Mouse (Mus musculus) adrenal gland, adult 18-20 months (tissue): ENCODE measurements around the gene Arhgef18. TPM values are rescaled to one million over a fixed set of nuclear protein-coding genes. Genes with fewer than 3 reads are reported as not detected.

Experiments used
- DNase-seq, 2 experiments: peaks; one replicate each; pipeline ENCODE4 v3.0.0; 2021 to 2022; ENCODE audit warnings: low spot score in 2 of 2
- total RNA-seq, 2 experiments: library from RNA; stranded (reverse); gene quantifications; 1 replicate in 1 of 2; 2 replicates in 1 of 2; pipeline ENCODE4 v1.2.3; 2021

Gene Arhgef18
- total RNA-seq, 2 experiments from 2014 or later: 31.0 to 34.2 TPM

DNA sequence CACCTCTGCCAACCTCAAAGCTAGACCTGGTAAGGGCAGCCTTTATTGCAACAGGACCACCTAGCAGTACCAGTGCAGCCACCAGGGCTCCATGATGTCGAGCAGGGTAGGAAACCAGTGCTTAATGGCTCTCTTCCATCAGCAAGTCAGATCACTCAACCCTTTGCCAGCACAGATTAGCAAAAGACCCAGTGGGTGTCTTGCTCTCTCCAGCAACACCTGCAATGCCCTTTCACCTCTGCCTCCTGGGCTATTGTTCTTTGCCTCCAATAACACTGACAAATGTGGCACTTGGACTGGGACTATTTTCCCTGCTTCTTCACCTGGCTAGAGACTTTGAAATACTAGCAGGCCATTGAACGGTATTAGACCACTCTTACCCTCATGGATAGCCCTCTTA lies 56.4 kb downstream of the Arhgef18 start:
- no peak for DNase-seq

DNA sequence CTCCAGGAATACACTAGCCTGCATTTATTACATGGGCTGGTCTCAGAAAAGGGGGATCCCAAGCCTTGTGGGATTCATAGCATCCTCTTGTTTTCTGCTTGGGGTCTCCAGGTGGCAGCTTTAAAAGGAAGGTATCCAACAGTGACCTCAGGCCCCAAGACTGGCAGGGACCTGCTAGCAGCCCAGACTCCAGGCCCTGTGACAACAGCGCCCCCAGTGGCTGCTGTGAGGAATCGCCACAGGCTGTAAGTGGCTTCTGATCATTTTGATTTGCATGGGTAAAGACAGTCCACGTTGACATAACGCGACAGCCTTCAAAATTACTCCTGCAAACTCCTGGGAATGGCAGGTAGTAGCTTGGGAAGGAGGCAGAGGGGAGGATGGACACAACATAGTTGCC lies 57.9 kb downstream of the Arhgef18 start:
- peak; percentile 61 to 69 for DNase-seq

DNA sequence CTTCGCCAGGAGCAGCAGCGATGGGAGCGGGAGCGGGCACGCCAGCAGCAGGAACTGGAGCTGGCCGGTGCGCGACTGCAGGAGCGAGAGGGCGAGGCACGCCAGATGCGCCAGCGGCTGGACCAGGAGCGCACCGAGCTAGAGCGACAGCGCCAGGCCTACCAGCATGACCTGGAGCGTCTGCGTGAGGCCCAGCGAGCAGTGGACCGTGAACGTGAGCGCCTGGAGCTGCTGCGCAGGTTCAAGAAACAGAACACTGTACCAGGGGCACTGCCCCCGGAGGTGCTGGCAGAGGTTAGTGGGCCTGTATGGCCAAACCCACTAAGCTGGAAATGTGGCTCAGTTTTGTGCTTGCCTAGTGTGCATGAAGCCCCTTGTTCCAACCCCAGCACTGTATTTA lies 59.2 kb downstream of the Arhgef18 start:
- DNase-seq: no peak

DNA sequence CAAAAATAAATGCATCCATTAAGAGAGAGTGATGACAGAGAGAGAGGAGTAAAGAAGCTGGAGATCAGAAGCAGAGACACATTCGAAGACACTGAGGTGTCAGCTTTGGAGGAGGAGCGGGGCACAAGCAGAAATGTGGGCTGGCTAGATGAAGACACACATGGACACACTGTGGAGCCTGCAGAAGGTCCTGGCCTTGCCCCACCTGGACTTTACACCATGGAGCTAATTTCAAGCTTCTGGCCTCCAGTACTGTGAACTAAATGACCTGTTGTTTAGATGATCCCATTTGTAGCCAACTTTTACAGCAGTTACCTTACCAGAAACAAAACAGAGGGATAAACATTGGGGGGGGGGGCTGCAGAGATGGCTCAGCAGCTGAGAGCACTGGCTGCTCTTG lies 70.4 kb downstream of the Arhgef18 start:
- DNase-seq: no peak

DNA sequence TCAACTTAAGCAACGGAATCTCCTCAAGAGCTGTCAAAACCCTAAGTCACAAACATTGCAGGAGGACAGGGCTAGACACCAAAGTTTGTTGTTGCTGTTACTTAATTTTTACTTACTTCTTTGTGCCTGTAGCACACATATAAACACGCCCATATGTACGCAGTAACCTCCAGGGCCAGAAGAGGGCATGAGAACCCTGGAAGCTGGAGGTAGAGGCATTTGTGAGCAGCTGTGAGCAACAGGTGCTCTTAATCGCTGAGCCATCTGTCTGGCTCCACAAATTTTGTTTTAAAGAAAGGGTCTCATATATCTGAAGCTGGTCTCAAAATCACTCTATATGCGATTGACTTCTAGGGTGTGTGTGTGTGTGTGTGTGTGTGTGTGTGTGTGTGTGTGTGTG lies 71.5 kb downstream of the Arhgef18 start:
- DNase-seq: no peak

DNA sequence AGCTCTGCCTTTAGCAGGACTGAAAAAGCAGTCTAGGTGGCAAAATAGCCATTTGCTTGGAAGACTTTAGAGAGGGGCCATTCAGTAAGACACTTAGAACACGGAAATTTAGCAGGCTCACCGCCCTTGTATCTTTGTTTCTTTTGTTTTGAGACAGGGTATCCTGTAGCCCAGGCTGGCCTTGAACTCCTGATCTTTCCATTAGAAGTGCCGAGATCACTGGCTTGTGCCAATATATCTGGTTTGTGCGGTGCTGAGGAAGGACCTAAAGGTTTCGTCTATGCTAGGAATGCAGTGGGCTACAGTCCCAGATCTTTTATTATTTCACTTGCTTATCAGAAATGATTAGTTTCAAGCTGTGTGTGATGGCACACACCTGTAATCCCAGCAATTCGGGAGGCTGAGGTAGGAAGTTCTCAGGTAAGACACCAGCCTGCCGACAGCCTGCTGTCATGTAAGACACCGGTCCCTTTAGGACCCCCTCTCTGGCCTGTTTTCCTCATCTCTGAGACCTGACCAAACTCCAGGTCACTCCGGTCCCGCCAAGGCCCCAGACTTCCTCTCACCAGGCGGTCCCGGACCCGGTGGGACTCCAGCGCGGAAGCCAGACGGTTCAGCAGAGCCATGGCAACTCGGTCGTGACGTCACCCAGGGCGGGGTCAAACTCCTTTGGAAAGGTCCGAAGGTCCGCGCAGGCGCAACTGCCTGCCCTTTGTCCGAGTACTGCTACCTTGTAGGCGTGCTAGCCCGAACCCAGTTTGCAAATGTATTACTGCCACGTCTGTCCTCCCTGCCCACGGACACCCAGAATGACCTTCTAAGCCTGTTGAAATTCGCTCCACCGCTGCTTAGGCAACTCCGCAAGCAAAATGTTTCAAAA lies 74.4 kb downstream of the Arhgef18 start, which contains the start of gene Pex11g:
TSS of gene Pex11g (minus strand) at position 675 of the 880 bp plus-strand sequence.
- DNase-seq: peak; percentile 99

DNA sequence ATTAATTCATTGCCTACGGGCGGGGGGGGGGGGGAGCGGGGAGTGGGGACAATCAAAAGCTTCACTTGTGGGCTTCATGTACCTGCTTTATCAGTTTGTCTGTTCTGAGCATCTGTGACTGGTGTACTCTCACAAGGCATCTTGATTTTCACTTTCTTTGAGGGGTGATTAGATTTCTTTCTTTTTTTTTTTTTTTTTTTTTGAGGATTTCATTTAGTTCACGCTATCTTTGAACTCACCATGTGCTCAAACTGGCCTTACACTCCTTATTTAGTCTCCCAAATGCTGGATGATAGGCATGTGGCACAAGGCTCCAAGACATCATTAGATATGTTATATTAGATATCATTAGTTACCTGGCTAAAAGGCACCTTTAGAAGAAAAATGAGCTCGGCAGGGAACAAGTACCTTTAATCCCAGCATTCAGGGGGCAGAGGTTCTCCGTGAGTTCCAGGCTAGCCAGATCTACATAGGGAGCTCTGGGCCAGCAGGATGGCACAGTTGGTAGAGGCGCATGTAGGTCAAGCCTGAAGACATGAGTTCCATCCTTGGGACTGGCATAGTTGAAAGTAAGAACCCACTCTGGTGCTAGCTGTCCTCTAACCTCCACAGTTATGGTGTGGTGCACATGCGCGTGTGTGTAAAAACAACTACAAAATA lies 75.2 kb downstream of the Arhgef18 start:
- DNase-seq: no peak

DNA sequence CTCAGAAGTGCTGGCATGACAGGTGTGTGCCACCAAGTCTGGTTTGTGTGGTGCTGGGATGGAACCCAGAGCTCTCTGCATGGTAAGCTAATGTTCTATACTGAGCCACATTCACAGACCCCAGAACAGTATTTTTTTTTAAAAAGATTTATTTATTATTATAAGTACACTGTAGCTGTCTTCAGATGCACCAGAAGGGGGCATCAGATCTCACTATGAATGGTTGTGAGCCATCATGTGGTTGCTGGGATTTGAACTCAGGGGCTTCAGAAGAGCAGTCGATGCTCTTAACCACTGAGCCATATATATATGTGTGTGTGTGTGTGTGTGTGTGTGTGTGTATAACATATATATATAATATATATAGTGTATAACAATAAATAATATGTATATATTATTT lies 76.0 kb downstream of the Arhgef18 start:
- no peak for DNase-seq

DNA sequence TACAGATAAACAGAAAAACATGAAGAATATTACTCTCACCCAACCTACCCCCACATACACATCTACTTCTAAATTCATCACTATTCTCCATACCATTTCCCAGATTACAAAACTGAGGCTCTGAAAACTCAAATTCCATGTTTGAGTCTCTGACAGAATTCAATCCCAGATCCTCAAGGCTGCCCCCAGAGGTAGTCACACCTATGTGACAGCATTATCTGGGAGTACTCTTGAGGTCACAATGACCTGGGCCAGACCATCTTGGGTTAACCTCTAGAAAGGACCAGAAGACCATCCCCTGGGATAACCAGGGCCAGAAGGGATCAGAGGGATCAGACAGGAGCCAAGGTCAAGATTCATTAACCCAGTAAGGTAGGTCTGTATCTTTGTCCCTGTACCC lies 77.8 kb downstream of the Arhgef18 start, which contains the start of gene Tex45:
TSS of gene Tex45 (plus strand) at position 301 of the 400 bp plus-strand sequence.
- no peak for DNase-seq

DNA sequence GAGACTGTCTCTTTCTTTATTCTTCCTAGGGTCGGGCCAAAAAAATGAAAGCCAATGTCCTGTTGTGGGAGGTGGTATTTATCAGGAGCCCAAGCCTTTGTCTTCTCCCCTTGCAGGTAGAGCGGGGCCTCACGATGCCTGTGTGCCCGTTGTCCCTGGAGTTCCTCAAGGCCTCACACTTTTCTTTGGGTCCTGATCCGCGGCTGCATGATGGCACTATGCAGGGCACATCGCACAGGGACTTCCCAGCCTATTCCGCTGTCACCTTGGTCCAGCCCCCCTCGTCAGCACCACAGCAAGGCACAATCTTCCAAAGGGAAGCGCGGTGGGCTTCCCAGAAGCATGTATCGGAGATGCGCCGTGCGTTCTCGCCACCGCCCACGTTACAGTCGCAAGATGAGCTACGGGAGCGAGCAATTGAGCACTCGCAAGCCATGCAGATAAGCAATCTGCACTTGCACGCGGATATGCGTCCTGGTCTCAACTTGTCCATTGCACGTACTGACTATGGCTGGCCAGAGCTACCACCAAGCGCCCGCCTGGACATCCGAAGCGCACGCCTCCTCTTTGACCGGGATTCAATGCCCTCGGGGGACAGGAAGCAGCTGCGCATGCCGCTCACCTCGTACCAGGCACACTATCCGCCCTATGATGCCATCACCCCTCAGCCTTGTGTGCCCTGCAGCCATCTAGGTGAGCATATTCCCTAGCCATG lies 83.1 kb downstream of the Arhgef18 start:
- DNase-seq: no peak

DNA sequence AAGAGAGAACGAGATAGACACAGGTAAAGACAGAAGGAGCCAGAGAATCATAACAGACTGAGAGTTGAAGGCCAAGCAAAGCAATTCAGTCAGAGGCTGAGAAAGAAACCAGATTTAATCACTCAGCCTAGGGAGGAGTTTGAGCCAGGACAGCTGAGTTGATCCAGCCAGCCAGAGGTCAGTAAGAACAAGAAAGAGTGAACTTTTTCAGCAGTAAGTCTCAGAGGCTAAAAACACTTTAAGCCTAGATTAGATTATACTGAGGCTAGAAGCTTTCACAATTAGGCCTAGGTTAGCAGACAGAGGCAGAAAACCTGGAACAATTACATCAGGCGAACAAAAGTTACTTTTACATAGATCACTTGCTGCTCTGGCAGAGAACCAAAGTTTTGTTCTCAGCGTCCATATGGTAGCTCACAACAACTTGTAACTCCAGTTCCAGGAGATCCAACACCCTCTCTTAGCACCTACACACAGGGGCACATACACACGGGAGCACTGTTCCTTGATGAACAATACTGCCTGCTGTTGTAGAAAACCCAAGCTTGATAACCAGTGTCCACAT lies 87.5 kb downstream of the Arhgef18 start:
- DNase-seq: no peak

DNA sequence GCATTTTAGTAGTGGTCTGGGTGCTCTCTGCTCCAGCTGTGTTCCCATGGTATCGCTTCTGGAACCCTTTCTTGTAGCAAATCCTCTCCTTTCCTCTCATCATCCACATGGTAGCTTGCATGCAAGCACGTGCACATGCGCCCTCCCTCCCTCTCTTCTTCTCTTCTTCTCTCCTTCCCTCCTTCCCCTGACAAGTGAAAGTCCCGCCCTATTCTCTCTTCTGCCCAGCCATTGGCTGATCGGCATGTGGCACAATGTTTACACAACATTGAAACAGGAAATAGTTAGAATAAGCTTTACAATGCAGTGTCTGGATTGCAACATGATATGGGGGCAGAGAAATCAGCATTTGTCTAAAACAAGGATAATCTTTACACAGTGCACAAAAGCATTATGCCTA lies 88.8 kb downstream of the Arhgef18 start:
- no peak for DNase-seq

DNA sequence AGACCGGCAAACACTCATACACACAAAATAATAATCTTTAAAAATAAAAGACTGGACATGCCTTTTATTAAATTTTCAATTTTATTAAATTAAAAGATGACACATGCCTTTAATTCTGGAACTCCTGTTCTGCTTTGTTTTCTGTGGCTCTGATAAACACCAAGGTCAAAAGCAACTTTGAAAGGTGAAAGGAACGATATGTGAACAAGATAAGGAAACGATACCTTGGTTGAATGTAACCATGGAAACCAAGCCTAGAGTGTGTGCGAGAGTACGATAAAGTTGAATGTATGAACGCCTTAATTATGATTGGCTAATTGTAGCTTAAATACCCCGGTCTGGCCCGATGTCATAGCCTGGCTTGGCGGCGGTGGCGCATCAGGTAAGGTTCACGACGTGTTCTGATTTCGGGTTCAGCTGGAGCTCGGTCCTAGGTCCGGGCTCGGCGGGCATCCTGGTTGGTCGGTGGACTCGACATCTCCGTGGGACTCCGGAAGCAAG lies 89.5 kb downstream of the Arhgef18 start:
- no peak for DNase-seq

DNA sequence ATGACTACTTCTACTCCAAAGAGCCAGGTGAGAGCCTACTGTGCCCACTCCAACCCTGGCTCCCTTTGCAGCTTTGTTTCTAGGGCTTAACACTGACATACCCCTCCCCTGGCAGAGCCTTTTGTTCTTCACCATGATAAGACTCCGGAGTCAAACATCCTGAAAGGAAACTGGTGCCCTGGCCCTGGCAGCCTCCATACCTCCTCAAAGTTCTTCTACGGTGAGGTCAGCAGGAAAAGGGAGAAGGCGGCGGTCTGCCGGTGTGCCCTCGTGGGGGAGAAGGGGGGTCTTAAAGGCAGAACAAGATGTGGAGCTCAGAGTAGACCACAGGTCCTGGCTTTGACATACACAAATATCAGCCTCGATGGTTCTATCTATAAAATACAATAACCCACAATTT lies 90.7 kb downstream of the Arhgef18 start:
- no peak for DNase-seq

DNA sequence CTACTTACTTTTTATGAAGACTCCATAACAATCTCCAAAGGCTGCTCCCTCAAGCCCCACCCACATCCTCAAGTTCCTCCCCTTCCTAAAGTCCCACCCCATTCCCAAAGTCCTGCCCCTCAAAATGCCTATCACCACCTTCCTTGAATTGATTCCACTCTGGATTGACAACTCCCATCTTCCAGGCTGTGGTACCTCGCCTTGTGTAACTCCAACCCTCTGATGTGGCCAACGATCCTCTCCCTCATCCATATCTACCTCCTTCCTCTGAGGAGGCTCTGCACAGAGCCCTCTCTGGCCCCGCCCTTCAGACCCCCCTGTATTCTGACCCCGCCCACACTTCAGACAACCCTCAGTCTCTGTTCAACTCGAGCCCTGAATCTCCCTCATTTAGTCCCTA lies 92.4 kb downstream of the Arhgef18 start:
- DNase-seq: no peak

DNA sequence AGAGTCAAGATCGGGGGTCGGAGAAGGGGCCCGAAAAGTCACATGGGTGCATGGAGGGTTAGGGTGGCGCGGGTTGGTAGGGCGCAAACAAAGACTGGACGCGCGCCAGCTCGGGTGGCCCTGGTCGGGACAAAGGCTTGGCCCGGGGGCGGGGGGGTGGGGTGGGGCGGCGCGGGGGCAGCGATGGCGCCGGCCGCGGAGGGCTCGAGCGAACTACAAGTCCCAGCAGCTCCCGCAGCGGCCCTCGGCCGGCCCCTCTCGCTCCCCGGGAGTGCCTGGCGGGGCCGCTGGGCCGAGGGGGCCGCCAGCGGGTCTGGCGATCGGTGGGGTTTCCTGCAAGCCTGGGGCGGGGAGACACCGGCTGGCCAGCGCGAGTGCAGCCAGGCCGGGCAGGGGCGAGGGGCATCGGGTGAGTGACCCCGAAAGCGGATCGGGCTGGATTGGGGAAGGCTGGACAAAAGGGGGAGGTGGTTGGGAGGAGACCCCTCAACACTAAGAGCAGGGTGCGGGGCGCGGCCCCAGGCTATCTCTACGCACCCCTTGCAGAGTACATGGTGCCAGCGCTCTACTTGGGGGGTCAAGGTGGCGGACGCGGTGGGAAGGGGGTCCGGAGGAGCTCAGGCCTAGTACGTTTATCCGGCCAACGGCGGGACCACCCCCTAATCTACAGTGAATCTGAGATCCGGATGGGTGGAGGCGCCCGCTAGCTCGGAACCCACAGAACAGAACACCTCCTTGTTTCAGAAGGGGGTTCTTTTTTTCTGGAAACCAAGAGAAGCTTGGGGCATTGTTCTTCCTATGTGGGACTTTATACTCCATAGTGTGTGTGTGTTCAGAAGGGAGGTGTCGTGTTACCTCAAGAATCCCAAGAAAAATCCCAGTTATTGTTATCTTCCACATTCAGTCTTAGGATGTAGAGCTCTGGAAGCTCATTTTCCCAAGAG lies 100.4 kb downstream of the Arhgef18 start, which contains the start of gene Zfp358:
TSS of gene Zfp358 (plus strand) at position 238 of the 944 bp plus-strand sequence.
- peak; percentile 67 to 72 for DNase-seq

DNA sequence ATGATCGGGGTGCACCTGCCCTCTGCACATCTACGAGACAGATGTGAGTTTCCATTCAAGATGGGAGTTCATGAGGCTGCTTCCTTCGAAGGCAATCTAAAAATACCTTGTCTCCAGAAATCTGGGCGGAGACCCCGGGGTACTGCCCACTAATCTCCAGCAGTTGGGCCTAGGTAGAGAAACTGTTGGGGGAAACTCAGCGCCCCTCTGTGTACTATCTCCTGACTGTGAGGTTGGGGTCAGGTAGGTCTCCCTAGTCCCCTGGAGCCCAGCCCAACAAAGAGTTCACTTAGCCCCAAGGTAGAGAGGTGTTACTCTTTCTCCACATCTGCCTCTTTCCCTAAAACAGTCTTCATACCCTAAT lies 101.0 kb downstream of the Arhgef18 start:
- DNase-seq: no peak

DNA sequence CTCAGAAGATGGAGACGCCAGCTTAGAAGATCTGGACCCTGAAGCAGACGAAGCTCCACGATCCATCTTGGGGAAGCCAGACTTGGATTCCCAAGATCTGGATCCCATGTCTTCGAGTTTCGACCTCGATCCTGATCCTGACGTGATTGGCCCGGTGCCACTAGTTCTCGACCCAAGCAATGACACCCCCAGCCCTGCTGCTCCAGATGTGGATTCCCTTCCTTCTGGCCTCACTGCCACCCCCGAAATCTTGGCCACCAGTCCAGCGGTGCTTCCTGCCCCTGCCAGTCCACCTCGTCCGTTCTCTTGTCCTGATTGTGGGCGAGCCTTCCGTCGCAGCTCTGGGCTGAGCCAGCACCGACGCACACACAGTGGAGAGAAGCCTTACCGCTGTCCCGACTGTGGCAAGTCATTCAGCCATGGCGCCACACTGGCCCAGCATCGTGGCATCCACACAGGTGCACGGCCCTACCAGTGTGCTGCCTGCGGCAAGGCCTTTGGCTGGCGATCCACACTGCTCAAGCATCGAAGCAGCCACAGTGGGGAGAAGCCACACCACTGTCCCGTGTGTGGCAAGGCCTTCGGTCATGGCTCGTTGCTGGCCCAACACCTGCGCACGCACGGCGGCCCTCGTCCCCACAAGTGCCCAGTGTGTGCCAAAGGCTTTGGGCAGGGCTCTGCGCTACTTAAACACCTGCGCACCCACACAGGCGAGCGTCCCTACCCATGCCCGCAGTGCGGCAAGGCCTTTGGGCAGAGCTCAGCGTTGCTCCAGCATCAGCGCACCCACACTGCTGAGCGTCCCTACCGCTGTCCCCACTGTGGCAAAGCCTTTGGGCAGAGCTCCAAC lies 103.0 kb downstream of the Arhgef18 start:
- no peak for DNase-seq

DNA sequence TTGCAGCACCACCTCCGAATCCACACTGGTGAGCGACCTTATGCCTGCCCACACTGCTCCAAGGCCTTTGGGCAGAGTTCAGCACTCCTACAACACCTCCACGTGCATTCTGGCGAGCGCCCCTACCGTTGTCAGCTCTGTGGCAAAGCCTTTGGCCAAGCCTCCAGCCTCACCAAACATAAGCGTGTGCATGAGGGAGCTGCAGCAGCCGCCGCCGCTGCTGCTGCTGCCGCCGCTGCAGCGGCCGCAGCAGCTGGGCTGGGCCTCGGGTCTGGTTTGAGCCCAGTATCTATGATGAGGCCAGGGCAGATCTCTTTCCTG lies 103.6 kb downstream of the Arhgef18 start:
- no peak for DNase-seq
